Mouse (Mus musculus) ovary, postnatal 36 days (tissue): ENCODE measurements around the gene Diras2.
"Not testable (repeated sequence)": the region's sequence is repeated elsewhere in the genome, so short reads cannot be mapped to it uniquely, and the experiment has no call there.

ENCODE experiments used
- DNase-seq: peaks from one replicate; pipeline ENCODE4 v3.0.0; 2022; ENCODE audit warnings: low spot score, mixed read lengths

Diras2 gene

DNA sequence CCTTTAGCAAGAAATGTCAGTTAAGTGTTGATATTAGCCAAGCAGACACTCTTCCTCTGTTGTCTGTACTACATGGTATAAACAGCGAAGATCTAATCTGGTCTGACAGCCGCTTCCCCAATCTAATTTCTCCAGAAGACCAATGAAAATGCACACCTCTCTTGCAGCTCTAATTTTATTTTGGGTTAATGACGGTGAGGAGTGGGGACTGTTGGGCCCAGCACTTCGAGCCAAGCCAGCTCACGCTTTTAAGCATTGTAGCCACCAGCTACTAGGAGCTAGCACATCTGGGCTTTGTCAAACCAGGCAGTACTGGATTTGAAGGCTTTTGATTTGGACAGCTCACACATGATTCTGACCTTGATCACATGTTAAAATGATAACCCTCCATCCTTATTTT lies 14.1 kb downstream of the Diras2 start:
- no peak for DNase-seq

DNA sequence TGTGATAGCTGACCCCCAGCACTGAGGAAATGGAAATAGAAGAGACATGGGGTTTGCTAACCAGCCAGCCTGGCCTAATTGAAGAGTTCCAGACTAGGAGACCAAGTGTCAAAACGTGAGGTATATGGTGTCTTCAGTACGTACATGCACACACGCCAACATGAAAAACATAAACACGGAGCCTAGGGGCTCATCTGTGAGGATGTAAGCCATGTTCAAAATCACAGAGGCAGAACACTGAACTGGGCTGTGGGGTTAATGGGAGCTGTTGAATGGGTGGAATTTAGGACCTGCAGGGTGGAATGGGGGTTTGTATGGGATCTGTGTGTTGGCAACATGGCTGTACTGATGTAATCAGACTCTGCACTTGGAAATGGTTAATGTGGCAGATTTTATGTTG lies 14.5 kb downstream of the Diras2 start:
- DNase-seq, result no peak

GRCm38 (mm10) chr13:52516051-52516450 lies 15.0 kb downstream of the Diras2 start:
- DNase-seq, result no peak

DNA sequence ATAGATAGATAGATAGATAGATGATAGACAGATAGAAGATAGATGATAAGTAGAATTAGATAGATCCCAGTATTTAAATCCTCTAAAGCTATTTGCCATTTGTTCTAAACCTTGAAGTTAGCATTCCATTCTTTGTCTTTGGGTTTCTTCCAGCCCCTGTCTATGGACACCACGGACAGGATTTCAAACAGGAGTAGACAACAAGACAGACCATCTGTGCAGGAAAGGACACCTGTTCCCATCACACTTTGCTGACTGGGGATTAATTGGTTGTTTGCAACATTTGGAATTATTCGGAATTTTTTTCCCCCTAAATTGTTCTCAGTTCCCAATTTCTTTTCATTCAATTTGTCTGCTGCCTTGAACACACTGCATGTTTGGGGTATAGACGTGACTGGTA lies 17.5 kb downstream of the Diras2 start:
- DNase-seq, result no peak

DNA sequence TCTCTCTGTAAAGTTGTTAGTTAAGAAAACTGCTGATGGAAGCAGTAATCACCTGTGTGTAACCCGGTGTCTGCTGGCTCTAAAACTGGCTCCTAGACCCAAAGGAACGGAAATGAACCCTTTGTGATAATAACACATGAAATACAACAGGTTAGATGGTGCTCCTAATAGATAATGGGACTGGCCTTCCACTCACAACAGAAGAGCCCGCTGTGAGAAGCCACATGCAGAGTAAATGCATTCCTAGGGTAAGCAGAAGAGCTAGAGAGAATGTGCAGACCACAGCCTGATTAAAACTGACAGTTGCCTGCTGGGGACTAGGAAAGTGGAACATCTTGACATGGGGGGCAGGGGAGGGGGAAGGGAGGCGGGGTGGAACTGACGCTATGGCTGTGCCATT lies 18.7 kb downstream of the Diras2 start:
- DNase-seq, result no peak

DNA sequence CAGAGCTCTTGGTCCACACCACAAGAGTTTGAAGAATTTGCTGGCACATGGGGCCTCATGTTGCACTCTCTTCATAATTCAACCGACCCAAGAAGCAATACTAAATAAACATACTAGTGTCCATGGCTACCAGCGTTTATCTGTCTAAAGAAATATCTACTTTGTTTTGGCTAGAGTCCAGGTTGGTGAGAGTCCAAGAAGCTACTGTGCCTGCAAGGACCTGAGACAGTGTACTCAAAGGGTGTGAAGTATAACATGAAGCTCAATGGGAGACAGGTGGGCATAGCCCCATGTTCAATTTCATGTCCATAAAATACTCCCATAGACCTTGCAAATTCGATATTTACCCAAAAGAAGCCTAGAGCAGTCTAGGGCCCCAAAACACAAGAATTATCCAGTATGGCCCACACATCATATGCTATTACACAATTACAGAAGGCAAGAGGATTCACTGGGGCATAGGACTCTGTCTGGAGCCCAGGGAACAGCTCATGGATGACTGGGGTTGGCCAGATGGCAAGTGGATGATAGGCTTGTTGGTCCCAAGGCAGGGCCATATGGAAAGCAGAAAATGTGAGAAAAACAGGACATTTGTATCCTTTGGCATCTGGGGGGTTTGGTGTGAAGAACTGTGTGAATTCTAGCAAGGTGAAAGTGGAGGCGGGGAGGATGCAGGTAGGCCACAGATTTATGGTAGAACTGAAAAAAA lies 20.8 kb downstream of the Diras2 start:
- no peak for DNase-seq

GRCm38 (mm10) chr13:52507460-52508293 lies 23.4 kb downstream of the Diras2 start:
- no peak for DNase-seq

DNA sequence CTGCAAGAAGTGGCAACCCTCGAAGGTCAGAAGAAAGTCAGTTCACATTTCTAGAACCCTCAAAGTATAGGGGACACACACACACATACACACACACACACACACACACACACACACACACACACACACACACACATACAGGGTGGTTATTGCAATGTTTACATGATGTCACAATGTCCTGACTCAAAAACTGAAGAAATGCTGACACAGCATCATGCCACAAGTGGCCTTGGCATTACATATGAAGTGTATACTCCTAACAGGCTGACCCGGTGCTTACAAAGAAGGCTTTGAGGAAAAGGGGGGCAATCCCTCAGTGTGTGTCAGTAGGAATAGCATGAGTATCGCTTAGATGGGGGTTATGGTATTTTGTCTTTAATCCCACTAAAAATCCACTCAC lies 24.3 kb downstream of the Diras2 start:
- not testable (repeated sequence) for DNase-seq

GRCm38 (mm10) chr13:52505683-52506285 lies 25.3 kb downstream of the Diras2 start:
- not testable (repeated sequence) for DNase-seq

DNA sequence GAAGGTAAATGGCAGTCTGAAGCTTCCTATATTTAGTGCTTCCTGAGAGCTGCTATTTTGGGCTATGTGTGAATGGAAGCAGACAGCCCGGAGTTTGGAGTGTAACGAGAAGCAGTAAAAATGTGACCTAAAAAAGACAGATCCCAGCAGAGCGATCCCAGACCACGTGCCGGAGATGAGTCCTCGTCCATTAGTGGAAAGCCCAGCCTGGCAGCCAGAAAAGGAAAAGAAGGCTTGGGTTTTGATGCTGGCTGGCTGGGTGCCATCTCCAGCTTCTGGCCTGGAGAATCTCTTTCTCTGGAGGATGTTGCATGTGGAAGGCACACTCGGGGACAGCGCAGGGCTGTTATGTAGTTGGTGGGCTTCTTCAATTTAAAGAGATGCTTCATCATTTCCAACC lies 29.4 kb downstream of the Diras2 start:
- DNase-seq, result no peak

DNA sequence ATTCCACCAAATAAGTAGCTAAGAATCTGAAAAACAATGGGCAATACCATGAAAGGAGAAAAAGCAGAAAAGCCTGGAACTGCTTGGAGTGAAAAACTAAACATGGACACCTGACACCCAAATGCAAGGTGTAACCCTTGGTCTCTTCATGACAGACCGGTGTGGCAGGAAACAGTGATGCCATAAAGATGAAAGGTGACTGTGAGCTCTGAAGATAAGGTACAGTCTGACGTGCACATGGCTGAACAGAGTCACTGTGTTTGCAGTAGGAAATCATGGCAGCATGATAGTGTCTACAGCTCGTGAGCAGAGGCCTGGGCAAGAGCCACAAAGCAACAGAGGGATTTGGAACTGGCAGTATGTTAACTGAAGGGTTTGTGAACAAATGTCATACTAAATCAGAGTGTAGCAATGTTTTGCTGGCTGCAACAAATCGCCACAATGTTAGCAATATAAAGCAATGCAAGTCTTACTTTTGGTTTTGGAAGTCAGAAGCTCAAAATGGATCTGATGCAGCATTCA lies 34.0 kb downstream of the Diras2 start:
- no peak for DNase-seq

DNA sequence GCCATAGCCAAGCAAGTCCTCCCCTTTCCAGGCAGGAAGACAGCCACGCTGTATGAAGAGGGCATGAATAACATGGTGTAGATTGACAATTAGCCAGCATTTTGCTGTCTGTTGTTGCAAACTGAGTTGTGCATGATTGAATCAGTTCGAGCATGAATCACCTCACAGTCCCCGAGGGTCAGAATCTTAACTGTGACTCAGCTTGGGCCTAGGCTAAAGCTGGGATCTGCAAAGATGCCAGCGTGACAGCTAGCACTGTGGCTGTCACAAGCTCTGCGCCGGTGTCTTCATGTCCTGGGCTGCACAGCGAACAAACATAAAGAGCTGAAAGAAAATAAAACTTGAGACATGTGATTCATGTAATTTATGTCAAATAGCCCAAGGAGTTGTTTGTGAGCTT lies 42.3 kb downstream of the Diras2 start:
- DNase-seq, result no peak

DNA sequence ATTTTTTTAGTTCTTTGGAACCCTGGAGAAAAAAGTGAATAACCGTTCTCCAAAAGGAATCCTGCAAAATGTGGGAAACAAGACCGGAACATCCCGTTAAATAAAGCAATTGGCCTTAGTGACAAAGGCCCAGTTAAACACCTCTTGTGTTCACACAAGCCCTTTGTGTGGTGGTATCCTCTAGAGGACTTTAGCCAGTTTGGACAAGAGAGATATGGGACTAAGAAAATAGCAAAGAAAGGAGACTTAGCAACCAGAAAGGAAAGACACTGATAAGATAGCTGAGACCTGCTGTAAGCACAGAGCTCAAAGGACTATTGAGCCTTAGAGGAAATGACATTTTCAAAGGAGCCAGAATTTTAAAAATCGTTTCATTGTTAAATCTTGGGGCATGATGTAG lies 47.0 kb downstream of the Diras2 start:
- DNase-seq, result no peak

- DNase-seq, result no peak
Observed at GRCm38 (mm10) chr13:52481786-52482185, 49.3 kb downstream of the Diras2 start.

DNA sequence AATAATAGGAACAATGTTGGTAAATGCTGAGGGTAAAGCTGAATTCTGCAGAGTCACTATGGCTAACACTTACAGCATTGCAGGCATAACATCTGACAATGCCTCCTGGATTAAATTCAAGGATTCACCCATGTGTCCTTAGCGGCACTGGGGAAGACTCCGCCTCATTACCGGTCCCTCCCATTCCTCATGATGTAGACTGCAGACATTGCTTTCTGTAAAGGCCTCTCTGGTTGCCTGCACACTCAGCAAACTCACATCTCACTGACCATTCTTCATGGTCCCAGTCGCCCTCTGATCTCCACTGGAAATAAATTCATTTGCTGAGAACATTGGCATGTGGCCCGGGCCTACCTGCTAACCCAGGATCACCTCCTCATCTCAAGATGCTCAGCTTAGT lies 51.9 kb downstream of the Diras2 start:
- DNase-seq, result no peak

GRCm38 (mm10) chr13:52476998-52477601 lies 54.0 kb downstream of the Diras2 start:
- no peak for DNase-seq

- DNase-seq, result no peak
Observed at GRCm38 (mm10) chr13:52476222-52476621, 54.9 kb downstream of the Diras2 start.

- no peak for DNase-seq
Observed at GRCm38 (mm10) chr13:52475264-52475663, 55.8 kb downstream of the Diras2 start.

- DNase-seq, result no peak
Observed at GRCm38 (mm10) chr13:52474807-52475206, 56.3 kb downstream of the Diras2 start.

- peak; percentile 4 for DNase-seq
Observed at GRCm38 (mm10) chr13:52469795-52470690, 61.0 kb downstream of the Diras2 start.

DNA sequence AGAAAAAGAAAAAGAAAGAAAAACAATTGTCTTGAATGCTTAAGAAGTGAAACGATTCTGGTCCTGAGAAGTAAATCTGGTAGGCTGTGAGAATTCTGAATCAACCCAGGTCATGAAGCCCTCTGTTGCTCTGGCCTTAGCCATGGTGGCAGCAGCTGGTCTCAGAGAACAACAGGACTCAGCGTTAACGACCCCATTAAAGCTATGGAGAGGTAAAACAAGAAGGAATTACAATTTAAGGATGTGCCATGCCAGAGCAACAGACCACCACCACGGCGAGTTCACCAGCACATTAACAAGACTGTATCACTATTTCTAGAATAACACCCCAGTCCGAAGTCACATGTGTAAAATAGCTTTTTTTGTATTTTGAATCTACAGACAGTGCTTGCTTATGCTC lies 65.9 kb downstream of the Diras2 start:
- DNase-seq, result no peak
